Mouse (Mus musculus) forebrain, postnatal 0 days (tissue): ENCODE data around the gene Rbm34. TPM values are rescaled to one million over a fixed set of nuclear protein-coding genes. Genes with fewer than 3 reads are reported as not detected.
A peak's percentile ranks its signal among the peaks of the same experiment; 100 is the strongest.

Source experiments
- ATAC-seq: fragments of 200-750 bp; cut with Nextera tagmentation; 2 replicates; pipeline ENCODE4 v1.8.0; 2017; ENCODE audit warnings: mild to moderate bottlenecking, moderate library complexity
- DNase-seq: peaks from one replicate; pipeline ENCODE4 v3.0.0-alpha.2; 2015
- H3K27ac ChIP-seq: fragments of 300-500 bp; sonication (generic); 2 replicates; pipeline ENCODE4 v1.5.1; 2014; ENCODE audit warnings: low read depth, mild to moderate bottlenecking, antibody characterized with exemption, low read length, moderate library complexity, mixed read lengths
- H3K27me3 ChIP-seq: fragments of 300-500 bp; sonication (generic); 2 replicates; pipeline ENCODE4 v1.6.1; 2014; ENCODE audit warnings: mild to moderate bottlenecking, low read length, mixed read lengths; ENCODE audit not compliant: insufficient read depth
- H3K36me3 ChIP-seq: fragments of 300-500 bp; sonication (generic); 2 replicates; pipeline ENCODE4 v1.6.1; 2014; ENCODE audit warnings: mild to moderate bottlenecking, moderate library complexity; ENCODE audit not compliant: insufficient read depth
- H3K4me1 ChIP-seq: fragments of 300-500 bp; sonication (generic); 2 replicates; pipeline ENCODE4 v1.6.1; 2014; ENCODE audit warnings: antibody characterized with exemption; ENCODE audit not compliant: insufficient read depth
- H3K4me2 ChIP-seq: fragments of 300-500 bp; sonication (generic); 2 replicates; pipeline ENCODE4 v1.6.1; 2014; ENCODE audit warnings: low read depth, mild to moderate bottlenecking, moderate library complexity
- H3K4me3 ChIP-seq: fragments of 300-500 bp; sonication (generic); 2 replicates; pipeline ENCODE4 v1.5.1; 2014; ENCODE audit warnings: low read depth, low read length, mixed read lengths
- H3K9ac ChIP-seq: fragments of 300-500 bp; sonication (generic); 2 replicates; pipeline ENCODE4 v1.6.1; 2014; ENCODE audit warnings: mild to moderate bottlenecking
- H3K9me3 ChIP-seq: fragments of 300-500 bp; sonication (generic); 2 replicates; pipeline ENCODE4 v1.6.1; 2016; ENCODE audit warnings: low read length
- CTCF ChIP-seq: sonication (generic); IDR thresholded peaks from 2 replicates; pipeline ENCODE4 v1.5.1; 2016; ENCODE audit warnings: antibody characterized with exemption, control low read depth, low read depth
- WGBS: fragments of 180-500 bp; shearing (Covaris S2); extraction: QIAGEN DNeasy Blood & Tissue Kit; methylation state at CpG from one replicate; pipeline ENCODE4 v1.1.7; 2014; 5-methylcytosine and 5-hydroxymethylcytosine counted together
- polyA plus RNA-seq: library from polyadenylated mRNA; unstranded; fragments of >200 nt; fragmentation: Nextera tagmentation; extraction: Ambion mirVana; gene quantifications from 2 replicates; pipeline ENCODE4 v1.2.1, GENCODE M21; 2015
- total RNA-seq: library from RNA; depleted of rRNA; stranded (reverse); fragments of >200 nt; gene quantifications from 2 replicates; pipeline ENCODE4 v1.2.3, GENCODE M21; 2014

The Rbm34 gene
- total and polyA plus RNA-seq, 2 experiments from 2014 or later: 24.7 to 31.1 TPM

GRCm38 (mm10) chr8:126962871-126963270, 8.0 kb downstream of the Rbm34 start:
- H3K4me1 ChIP-seq: no peaks in the 10 kb centered on the region
- WGBS: 94% methylated on average over 1 of the region's 1 CpGs
- no peaks in the 10 kb centered on the region for H3K9me3 ChIP-seq
- ATAC-seq (no peak), DNase-seq (no peak)
- no peak for TF ChIP-seq CTCF
- no peak overlapping the region for H3K4me3 ChIP-seq
- no peaks in the 10 kb centered on the region for H3K27me3 ChIP-seq
- no peak overlapping the region for H3K9ac ChIP-seq
- H3K27ac ChIP-seq: no peak overlapping the region
- H3K4me2 ChIP-seq: no peak overlapping the region
- H3K36me3 ChIP-seq: peaks cover 44% of the 10 kb centered on the region

GRCm38 (mm10) chr8:126961516-126961915, 9.4 kb downstream of the Rbm34 start:
- no peaks in the 10 kb centered on the region for H3K4me1 ChIP-seq
- no peaks in the 10 kb centered on the region for H3K27me3 ChIP-seq
- H3K4me2 ChIP-seq: no peak overlapping the region
- DNase-seq: no peak
- no peak for ATAC-seq
- H3K9me3 ChIP-seq: no peaks in the 10 kb centered on the region
- H3K27ac ChIP-seq: no peak overlapping the region
- 89% methylated on average over 3 of the region's 3 CpGs for WGBS
- no peak overlapping the region for H3K9ac ChIP-seq
- peaks cover 50% of the 10 kb centered on the region for H3K36me3 ChIP-seq
- no peak overlapping the region for H3K4me3 ChIP-seq
- no peak for TF ChIP-seq CTCF

GRCm38 (mm10) chr8:126951900-126952636, 18.8 kb downstream of the Rbm34 start:
- 88% methylated on average over 11 of the region's 11 CpGs for WGBS
- H3K27me3 ChIP-seq: no peaks in the 10 kb centered on the region
- TF ChIP-seq CTCF: no peak
- no peak overlapping the region for H3K4me2 ChIP-seq
- H3K4me3 ChIP-seq: no peak overlapping the region
- no peaks in the 10 kb centered on the region for H3K9me3 ChIP-seq
- DNase-seq (no peak), ATAC-seq (no peak)
- peaks cover 62% of the 10 kb centered on the region for H3K36me3 ChIP-seq
- H3K9ac ChIP-seq: no peak overlapping the region
- H3K27ac ChIP-seq: no peak overlapping the region
- H3K4me1 ChIP-seq: no peaks in the 10 kb centered on the region

GRCm38 (mm10) chr8:126949527-126949926, 21.3 kb downstream of the Rbm34 start:
- 70% methylated on average over 2 of the region's 2 CpGs for whole genome bisulfite sequencing
- no peak overlapping the region for H3K27ac ChIP-seq
- H3K4me2 ChIP-seq: no peak overlapping the region
- H3K4me1 ChIP-seq: no peaks in the 10 kb centered on the region
- H3K36me3 ChIP-seq: peaks cover 45% of the 10 kb centered on the region
- DNase-seq (no peak), ATAC-seq (no peak)
- H3K27me3 ChIP-seq: no peaks in the 10 kb centered on the region
- H3K4me3 ChIP-seq: no peak overlapping the region
- H3K9me3 ChIP-seq: no peaks in the 10 kb centered on the region
- peak; percentile 15; the same call in 1 of the 2 replicates for TF ChIP-seq CTCF
- H3K9ac ChIP-seq: no peak overlapping the region

- Histone ChIP-seq H3K27me3 (no peaks in the 10 kb centered on the region), H3K27ac (no peak overlapping the region), H3K9me3 (no peaks in the 10 kb centered on the region), H3K9ac (no peak overlapping the region), H3K4me1 (peaks cover 6% of the 10 kb centered on the region), H3K36me3 (peaks cover 19% of the 10 kb centered on the region), H3K4me2 (peak overlapping the region; percentile 48; the same call in 1 of the 2 replicates), H3K4me3 (peak overlapping the region; percentile 65; the same call in 1 of the 2 replicates)
- no peak for ATAC-seq
- peak; percentile 12 for DNase-seq
- WGBS: 59% methylated on average over 7 of the region's 7 CpGs
- TF ChIP-seq CTCF: no peak
Observed at GRCm38 (mm10) chr8:126946444-126946843, 24.4 kb downstream of the Rbm34 start.

GRCm38 (mm10) chr8:126945730-126946163, 25.1 kb downstream of the Rbm34 start, which contains the start of gene Tomm20:
Gene Tomm20, minus strand, starts transcription at chr8:126945844.
- peak; percentile 94 for ATAC-seq
- peak; percentile 99 for DNase-seq
- WGBS: 1% methylated on average over 48 of the region's 48 CpGs
- no peaks in the 10 kb centered on the region for H3K27me3 ChIP-seq
- peak within 1 kb of the TSS; percentile 85 for H3K9ac ChIP-seq
- TF ChIP-seq CTCF: no peak
- peaks cover 6% of the 10 kb centered on the region for H3K4me1 ChIP-seq
- peak within 1 kb of the TSS; percentile 90 for H3K4me2 ChIP-seq
- H3K36me3 ChIP-seq: peaks cover 12% of the 10 kb centered on the region
- peak within 1 kb of the TSS; percentile 86 for H3K27ac ChIP-seq
- H3K9me3 ChIP-seq: no peaks in the 10 kb centered on the region
- peak within 1 kb of the TSS; percentile 65 for H3K4me3 ChIP-seq
